Mouse (Mus musculus) midbrain, embryonic 16.5 days (tissue): ENCODE measurements at regions not wholly inside any gene's neighbourhood (a gene's known extent, or its start where the extent isn't known, plus 50 kb on each side); places are given as distances from the start of the nearest gene placed in this dataset.

Experiments
- ATAC-seq: fragments of 200-750 bp; cut with Nextera tagmentation; 2 replicates; pipeline ENCODE4 v1.8.0; 2017; ENCODE audit warnings: moderate TSS enrichment
- H3K27ac ChIP-seq: fragments of 300-500 bp; sonication (generic); 2 replicates; pipeline ENCODE4 v1.5.1; 2014; ENCODE audit warnings: mild to moderate bottlenecking, low read length, mixed read lengths
- H3K27me3 ChIP-seq: fragments of 300-500 bp; sonication (generic); 2 replicates; pipeline ENCODE4 v1.6.1; 2014; ENCODE audit warnings: low read depth, low read length, mixed read lengths; ENCODE audit not compliant: control insufficient read depth, insufficient read depth
- H3K36me3 ChIP-seq: fragments of 300-500 bp; sonication (generic); 2 replicates; pipeline ENCODE4 v1.6.1; 2014; ENCODE audit warnings: mild to moderate bottlenecking, low read length, moderate library complexity, mixed read lengths; ENCODE audit not compliant: control insufficient read depth, insufficient read depth
- H3K4me1 ChIP-seq: fragments of 300-500 bp; sonication (generic); 2 replicates; pipeline ENCODE4 v1.6.1; 2014; ENCODE audit warnings: mild to moderate bottlenecking, low read length, mixed read lengths; ENCODE audit not compliant: control insufficient read depth, insufficient read depth
- H3K4me2 ChIP-seq: fragments of 300-500 bp; sonication (generic); 2 replicates; pipeline ENCODE4 v1.6.1; 2014; ENCODE audit warnings: mild to moderate bottlenecking, low read length, mixed read lengths
- H3K4me3 ChIP-seq: fragments of 300-500 bp; sonication (generic); 2 replicates; pipeline ENCODE4 v1.5.1; 2014; ENCODE audit warnings: low read depth, mild to moderate bottlenecking, low read length, moderate library complexity, mixed read lengths
- H3K9ac ChIP-seq: fragments of 300-500 bp; sonication (generic); 2 replicates; pipeline ENCODE4 v1.6.1; 2014; ENCODE audit warnings: low read depth, low read length, mixed read lengths
- H3K9me3 ChIP-seq: fragments of 300-500 bp; sonication (generic); replicated peaks from 2 replicates; pipeline ENCODE4 v1.6.1; 2014; ENCODE audit warnings: mild to moderate bottlenecking, low read length, mixed read lengths; ENCODE audit not compliant: control insufficient read depth, poor library complexity, severe bottlenecking
- WGBS: fragments of 180-500 bp; shearing (Covaris S2); extraction: QIAGEN DNeasy Blood & Tissue Kit; methylation state at CpG from one replicate; pipeline ENCODE4 v1.1.7; 2014; 5-methylcytosine and 5-hydroxymethylcytosine counted together

- no peaks in the 10 kb centered on the region for H3K4me1 ChIP-seq
- no peak for ATAC-seq
- H3K4me3 ChIP-seq = no peak overlapping the region
- H3K36me3 ChIP-seq = no peaks in the 10 kb centered on the region
- H3K9ac ChIP-seq = no peak overlapping the region
- 0 out of 2 replicates have a peak, but pooled peaks cover 2% of the 10 kb centered on the region for H3K9me3 ChIP-seq
- no peaks in the 10 kb centered on the region for H3K27me3 ChIP-seq
- H3K4me2 ChIP-seq = no peak overlapping the region
- WGBS = 87% methylated on average over 4 of the region's 4 CpGs
- H3K27ac ChIP-seq = no peak overlapping the region
These were observed 62.0 kb upstream of the Eomes start for GRCm38 (mm10) chr9:118416032-118416431.

GRCm38 (mm10) chr9:118416475-118416874, 61.5 kb upstream of the Eomes start:
- H3K9ac ChIP-seq = no peak overlapping the region
- no peak overlapping the region for H3K27ac ChIP-seq
- ATAC-seq = no peak
- H3K4me2 ChIP-seq = no peak overlapping the region
- H3K4me3 ChIP-seq = no peak overlapping the region
- 0 out of 2 replicates have a peak, but pooled peaks cover 2% of the 10 kb centered on the region for H3K9me3 ChIP-seq
- H3K36me3 ChIP-seq = no peaks in the 10 kb centered on the region
- no peaks in the 10 kb centered on the region for H3K4me1 ChIP-seq
- no peaks in the 10 kb centered on the region for H3K27me3 ChIP-seq
- 92% methylated on average over 6 of the region's 6 CpGs for WGBS

DNA sequence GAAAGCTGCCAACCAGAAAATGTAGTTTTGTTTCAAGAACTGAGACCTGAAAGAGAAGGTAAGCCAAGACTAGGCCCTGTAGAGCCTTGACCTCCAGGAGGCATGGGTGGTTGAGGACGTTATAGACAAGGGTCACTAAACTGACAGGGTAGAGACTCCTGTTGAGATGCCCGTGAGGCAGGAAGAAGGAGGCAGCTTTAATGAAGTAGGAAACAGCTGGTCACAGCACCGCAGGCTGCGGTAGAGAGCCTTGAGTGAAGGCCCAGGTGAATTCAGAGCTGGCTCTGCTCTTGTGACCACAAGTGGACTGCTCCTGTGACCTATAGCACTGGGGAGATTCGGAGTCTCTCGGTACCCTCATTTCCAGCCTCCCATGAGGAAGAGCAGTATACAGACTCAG, 53.7 kb upstream of the Eomes start:
- H3K27ac ChIP-seq = no peak overlapping the region
- H3K4me3 ChIP-seq = no peak overlapping the region
- H3K9me3 ChIP-seq = 0 out of 2 replicates have a peak, but pooled peaks cover 2% of the 10 kb centered on the region
- WGBS = 77% methylated on average over 6 of the region's 6 CpGs
- no peaks in the 10 kb centered on the region for H3K36me3 ChIP-seq
- H3K4me1 ChIP-seq = no peaks in the 10 kb centered on the region
- peaks cover 3% of the 10 kb centered on the region; the same call in 1 of the 2 replicates for H3K27me3 ChIP-seq
- H3K4me2 ChIP-seq = no peak overlapping the region
- no peak overlapping the region for H3K9ac ChIP-seq
- no peak for ATAC-seq
